Mouse (Mus musculus) gastrocnemius, postnatal 14 days (tissue): Measurements from ENCODE around the gene Vmn1r59. TPM values are rescaled to one million over a fixed set of nuclear protein-coding genes. Genes with fewer than 3 reads are reported as not detected.
"Not testable (repeated sequence)": the region's sequence is repeated elsewhere in the genome, so short reads cannot be mapped to it uniquely, and the experiment has no call there.

Experiments
- DNase-seq: peaks from one replicate; pipeline ENCODE4 v3.0.0; 2021; ENCODE audit warnings: mixed read lengths
- intact Hi-C: fragments of 180-260 bp; cut with DNase I; formaldehyde crosslinking; loops from one replicate; pipeline ENCODE4 v1.15.1; 2025; ENCODE audit warnings: low total_unique reads
- long read RNA-seq, 2 experiments: library from polyadenylated mRNA; stranded (forward); transcript quantifications; one replicate each; pipeline ENCODE4 v2.0.0; 2021
- total RNA-seq, 2 experiments: library from RNA; stranded (reverse); gene quantifications; 2 replicates each; pipeline ENCODE4 v1.2.3; 2021

Vmn1r59 gene
- not detected for total RNA-seq
- long read RNA-seq, experiment 1, result 0 reads
- long read RNA-seq, experiment 2, result 0 reads

GRCm38 (mm10) chr7:5456674-5457073, at the start of gene Vmn1r59:
Vmn1r59 (minus strand) TSS chr7:5456774.
- intact Hi-C loops, result loop anchor here (5.0 kb wide), 1 partner anchor 229 kb away; no protein-coding TSS in a partner anchor
- no peak for DNase-seq

DNA sequence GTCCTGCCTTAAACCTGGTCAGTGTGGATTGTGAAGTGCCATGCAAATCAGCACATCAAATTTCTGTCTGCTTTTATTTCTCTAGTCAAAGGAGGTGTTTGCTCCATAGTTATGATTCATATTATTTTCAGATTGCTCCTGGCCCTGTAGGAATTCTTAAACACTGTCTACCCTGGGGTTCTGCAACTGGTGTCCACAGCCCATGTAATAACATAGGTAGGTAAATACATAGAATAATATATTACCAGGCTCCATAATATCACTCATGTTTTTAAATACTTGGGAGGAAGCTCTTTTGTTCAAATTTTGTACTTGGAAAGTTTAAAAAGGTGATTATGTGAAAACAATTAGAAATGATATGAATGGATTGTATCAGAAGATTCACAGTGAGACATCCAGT, 37.3 kb upstream of the Vmn1r59 start, which contains the start of gene Vmn2r28:
Gene Vmn2r28, minus strand, starts transcription at position 101 of the 400 bp plus-strand sequence.
- DNase-seq, intact Hi-C loops: not testable (repeated sequence)

- intact Hi-C loops, result not testable (repeated sequence)
Observed at GRCm38 (mm10) chr7:5454011-5454410, 2.6 kb downstream of the Vmn1r59 start.

DNA sequence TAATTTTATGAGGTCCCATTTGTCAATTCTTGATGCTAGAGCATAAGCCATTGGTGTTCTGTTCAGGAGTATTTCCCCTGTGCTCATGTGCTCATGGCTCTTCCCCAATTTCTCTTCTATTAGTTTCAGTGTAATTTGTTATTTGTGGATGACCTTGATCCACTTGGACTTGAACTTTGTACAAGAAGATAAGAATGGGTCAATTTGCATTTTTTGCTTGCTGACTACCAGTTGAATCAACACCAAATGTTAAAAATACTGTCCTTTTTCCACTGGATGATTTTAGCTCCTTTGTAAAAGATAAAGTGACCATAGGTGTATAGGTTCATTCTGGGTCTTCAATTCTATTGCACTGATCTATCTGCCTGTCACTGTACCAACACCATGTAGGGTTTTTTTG, 7.9 kb downstream of the Vmn1r59 start:
- intact Hi-C loops, result no loop called here
- no peak for DNase-seq

More at GRCm38 (mm10) chr7:5454011-5454410, 2.6 kb downstream of the Vmn1r59 start:
- DNase-seq, result not testable (repeated sequence)

DNA sequence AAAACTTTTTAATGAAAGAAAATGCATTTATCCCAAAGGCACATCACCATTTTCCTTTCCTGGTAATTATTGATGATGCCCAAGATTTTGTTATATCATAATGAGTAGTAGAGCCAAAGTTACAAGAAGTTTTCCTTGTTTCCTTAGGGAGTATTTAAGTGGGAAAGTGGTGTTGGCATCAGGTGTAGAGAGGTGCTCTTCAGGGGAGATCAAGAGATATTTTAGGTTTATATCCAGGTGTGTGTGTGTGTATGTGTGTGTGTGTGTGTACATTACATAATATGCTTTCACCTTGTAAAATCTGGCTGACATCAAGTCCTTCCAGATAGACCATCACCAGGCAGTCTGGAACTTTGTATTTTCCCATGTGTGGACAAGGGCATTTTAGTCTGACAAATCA, 43.3 kb downstream of the Vmn1r59 start, which contains the start of gene Vmn1r58:
Gene Vmn1r58, minus strand, starts transcription at position 101 of the 400 bp plus-strand sequence.
- DNase-seq, intact Hi-C loops: not testable (repeated sequence)

DNA sequence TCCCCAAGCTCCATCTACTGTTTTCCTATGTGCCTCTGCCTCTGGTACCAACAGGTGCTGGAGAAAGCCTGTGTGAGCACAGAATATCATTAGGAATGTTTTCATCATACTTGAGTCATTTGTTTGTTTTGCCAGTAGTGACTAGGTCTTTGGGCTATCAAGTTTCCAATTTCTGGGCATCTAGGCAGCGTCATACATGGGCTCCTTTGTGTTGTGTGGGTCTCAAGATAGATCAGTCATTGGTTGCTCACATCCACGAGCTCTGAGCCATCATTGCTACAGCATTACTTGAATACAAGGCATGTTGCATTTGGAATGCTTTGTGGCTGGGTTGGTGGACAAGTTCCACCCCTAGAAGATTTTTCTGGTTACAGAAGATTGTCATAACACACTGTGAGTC, 50.4 kb downstream of the Vmn1r59 start:
- DNase-seq, result no peak
- intact Hi-C loops, result no loop called here

Other genes starting within 250 kb of the Vmn1r59 start
- gene Vmn1r57, start 238.3 kb downstream of the Vmn1r59 start, total RNA-seq, result not detected
- gene Gm5065, start 106.2 kb downstream of the Vmn1r59 start, total RNA-seq, result not detected
- not detected for gene Nlrp2, start 105.7 kb downstream of the Vmn1r59 start, total RNA-seq
- not detected for gene Vmn1r58, start 43.4 kb downstream of the Vmn1r59 start, total RNA-seq
- not detected for gene Vmn2r28, start 37.2 kb upstream of the Vmn1r59 start, total RNA-seq
- gene Vmn1r60, start 90.5 kb upstream of the Vmn1r59 start, total RNA-seq, result not detected
- gene Vmn1r61, start 156.5 kb upstream of the Vmn1r59 start, total RNA-seq, result not detected
- gene Vmn1r62, start 216.9 kb upstream of the Vmn1r59 start, total RNA-seq, result not detected